Mouse (Mus musculus): ENCODE data around the gene Zscan25. TPM values are rescaled to one million over a fixed set of nuclear protein-coding genes. Genes with fewer than 3 reads are reported as not detected.
A peak's percentile ranks its signal among the peaks of the same experiment; 100 is the strongest.
"Not testable (repeated sequence)": the region's sequence is repeated elsewhere in the genome, so short reads cannot be mapped to it uniquely, and the experiment has no call there.

Zscan25 gene
- total RNA-seq (2021): 1 to 10 TPM; 7.9 to 8.0 TPM
- long read RNA-seq, experiment 1, partial matches to known transcripts: 2 of 13 reads
- long read RNA-seq, experiment 1, other reads (novel, unspliced or antisense): 10 of 13 reads
- long read RNA-seq, experiment 2, partial matches to known transcripts: 0 of 10 reads
- long read RNA-seq, experiment 2, other reads (novel, unspliced or antisense): 9 of 10 reads

DNA sequence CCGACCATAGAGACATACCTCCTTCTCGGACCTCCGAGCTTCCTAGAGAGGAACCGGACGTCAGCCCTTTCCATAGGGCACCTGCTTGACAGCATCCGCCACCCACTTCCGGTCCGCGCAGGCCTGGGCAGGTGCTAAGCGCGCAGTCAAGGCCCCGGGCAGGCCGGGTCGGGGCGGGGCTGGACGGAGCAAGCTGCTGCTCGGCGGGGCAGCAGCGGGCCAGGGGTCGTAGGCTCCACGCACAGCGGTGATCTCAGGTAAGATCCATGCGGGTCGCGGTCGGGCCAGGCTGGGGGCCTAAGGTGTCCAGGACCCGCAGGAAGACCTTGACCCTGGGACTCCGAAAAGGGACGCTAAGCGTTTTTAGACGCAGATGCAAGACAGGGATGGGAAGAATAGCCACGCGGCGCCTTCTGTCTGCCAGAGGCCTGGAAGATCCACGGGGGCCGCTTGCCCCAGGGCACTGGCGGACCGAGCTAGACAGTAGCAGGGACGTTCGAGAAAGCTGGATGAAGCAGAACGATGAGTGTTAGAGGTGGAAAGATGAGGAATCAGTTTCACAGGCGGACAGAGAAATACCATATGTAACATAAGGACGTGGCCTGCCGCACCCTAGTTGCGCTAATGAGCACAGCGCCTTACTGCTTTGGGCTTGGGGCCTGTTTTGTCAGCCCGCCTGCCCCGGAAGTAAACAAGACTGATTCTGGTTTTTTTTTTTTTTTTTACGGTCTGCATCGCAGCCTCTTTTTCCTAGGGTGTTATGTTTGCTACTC is at the start of gene Zscan25:
TSS of gene Zscan25 (plus strand) at position 130 of the 773 bp plus-strand sequence.
- peak; percentile 92 for DNase-seq (ENCODE audit: low spot score)

DNA sequence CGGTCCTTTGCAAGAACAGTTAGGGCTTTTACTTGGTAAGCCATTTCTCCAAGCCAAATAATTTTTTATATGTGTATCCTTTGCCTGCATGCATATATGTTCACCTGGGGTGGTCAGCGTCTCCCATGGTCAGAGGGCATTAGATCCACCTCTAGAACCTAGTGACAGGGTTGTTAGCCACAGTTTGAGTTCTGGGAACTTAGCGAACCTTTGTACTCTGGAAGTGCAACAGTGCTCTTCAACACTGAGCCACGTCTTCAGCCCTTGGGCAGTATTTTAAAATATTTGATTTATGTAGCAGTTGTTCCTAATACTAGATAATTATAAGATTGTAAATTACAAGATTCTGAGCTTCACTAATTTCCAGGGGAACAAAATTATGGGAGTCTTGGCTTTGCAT is 49.7 kb upstream of the Zscan25 start:
- DNase-seq (ENCODE audit: low spot score): no peak

DNA sequence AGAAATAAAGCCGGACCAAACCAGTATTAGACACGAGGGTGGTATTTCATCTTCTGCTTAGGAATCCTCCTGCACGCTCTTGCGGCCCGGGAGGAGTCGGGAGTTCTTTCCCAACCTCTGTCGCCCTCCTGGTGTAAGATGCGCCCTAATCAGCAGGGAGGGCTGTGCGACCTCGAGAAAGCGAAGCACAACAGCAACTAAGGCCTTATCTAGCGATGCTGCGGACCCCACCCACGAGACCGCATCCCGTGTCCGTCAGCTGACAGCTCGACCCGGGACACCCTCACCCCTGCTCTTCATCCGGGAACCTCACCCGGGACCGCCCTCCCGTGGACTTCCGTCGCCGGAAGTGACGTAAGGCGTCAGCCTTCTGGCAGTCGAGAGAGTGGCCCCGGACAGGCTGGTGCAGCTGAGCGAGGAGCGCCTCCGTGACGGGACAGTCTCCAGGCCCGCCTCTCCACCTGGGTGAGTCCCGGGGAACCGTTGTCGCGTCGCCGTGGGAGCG is 48.9 kb upstream of the Zscan25 start, which contains the start of gene Zfp655:
TSS of gene Zfp655 (plus strand) at position 349 of the 505 bp plus-strand sequence.
- DNase-seq (ENCODE audit: low spot score): peak; percentile 98

DNA sequence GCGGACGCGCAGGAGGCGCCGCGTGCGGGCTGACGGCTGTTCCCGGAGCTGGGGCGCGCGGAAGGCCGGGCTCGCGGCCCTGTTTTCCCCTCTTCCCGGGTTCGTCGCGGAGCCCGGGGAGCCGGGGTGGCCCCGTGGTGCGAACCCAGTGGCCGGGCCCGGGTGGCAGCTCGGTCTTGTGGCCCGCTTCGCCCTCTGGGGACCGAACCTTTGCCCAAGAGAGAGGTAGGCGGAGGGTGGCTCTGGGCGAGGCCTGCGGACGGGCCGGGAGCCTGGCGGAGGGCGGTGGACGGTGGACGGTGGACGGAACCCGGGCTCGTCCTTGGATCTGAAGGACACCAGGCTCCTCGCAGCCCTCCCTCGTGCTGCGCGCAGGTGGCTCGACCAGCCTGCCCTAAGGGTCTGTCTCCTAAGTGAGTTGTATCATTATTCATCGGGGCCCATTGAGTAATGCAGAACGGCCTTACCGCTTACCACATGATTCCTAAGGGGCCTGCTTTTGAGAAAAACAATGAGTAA is 48.3 kb upstream of the Zscan25 start:
- DNase-seq (ENCODE audit: low spot score): no peak

DNA sequence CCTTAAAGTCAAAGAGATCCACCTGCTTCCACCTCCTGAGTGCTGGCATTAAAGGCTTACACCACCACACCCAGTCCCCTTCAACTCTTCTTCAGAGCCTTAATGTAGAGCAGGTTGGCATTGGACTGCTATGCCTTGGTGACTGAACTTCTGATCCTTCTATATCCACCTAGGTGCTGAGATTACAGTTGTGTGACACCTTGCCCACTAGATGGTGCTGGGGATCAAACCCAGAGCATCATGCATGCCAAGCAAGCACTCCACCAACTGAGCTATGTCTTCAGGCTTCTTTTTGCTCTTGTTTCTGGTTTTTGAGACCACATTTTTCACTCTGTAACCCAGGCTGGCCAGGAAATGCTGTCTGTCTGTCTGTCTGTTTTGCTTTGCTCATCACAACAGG is 45.7 kb upstream of the Zscan25 start:
- peak; percentile 6 for DNase-seq (ENCODE audit: low spot score)

DNA sequence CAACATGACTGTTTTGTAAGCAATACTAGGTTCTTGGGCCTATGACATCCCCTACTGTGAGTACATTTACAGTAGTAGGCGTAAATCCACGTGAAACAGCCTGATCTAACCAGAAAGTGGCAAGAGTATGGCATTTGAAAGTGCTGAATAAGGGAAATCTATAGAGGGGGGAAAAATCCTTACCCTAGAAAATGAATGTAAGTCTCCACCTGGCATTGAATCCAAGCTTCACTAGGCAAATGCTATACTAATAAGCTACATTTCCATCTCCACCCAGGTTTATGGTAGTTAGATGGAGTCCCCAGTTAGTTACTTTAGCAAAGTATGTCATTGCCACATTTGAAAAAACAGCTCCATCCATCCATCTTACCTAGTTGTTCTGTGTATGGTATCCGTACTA is 30.8 kb upstream of the Zscan25 start:
- DNase-seq (ENCODE audit: low spot score): no peak

DNA sequence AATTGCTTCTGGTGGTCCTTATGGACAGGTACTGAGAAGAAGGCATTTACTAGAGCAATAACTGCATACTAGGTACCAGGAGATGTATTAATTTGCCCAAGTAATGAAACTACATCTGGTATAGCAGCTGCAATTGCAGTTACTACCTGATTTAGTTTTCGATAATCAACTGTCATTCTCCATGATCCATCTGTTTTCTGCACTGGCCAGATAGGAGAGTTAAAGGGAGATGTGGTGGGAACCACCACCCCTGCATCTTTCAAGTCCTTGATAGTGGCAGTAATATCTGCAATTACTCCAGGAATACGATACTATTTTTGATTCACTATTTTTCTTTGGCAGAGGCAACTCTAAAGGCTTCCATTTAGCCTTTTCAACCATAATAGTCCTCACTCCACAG is 6.7 kb upstream of the Zscan25 start:
- DNase-seq (ENCODE audit: low spot score): not testable (repeated sequence)

DNA sequence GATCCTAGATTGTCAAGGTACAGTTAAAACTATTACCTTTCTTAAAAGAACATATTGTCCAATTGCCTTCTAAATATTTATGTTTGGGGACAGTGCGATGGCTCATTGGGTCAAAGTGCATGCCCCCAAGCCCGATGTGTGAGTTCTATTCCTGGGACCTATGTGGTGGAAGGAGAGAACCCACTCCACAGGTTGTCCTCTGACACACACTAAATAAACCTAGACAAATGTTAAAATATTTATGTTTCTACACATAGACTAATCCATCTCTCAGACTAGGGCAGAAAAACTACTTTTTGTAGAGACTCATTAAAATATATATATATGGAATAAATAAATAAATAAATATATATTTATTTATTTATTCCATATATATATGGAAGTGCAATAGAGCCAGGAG is 352 bp upstream of the Zscan25 start:
- DNase-seq (ENCODE audit: low spot score): no peak

DNA sequence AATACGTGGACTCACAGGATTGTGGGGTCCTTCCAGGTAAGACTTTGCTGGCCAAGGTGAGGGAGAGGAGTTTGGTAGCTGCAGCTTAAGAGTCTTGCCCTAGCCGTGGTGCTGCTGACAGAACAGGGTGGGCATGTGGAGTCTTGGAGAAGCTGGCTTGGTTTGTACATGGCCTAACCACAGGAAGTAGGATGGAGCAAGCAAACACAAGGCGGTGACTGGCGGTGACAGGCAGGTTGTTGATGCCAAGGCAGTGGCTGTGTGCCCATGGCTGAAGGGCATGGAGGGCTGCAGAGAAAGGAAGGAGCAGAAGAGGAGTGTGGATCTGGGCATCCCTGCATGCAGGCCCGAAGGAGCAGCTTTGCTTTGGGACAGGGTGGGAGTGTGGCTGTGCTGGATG is 8.1 kb downstream of the Zscan25 start:
- DNase-seq (ENCODE audit: low spot score): no peak

DNA sequence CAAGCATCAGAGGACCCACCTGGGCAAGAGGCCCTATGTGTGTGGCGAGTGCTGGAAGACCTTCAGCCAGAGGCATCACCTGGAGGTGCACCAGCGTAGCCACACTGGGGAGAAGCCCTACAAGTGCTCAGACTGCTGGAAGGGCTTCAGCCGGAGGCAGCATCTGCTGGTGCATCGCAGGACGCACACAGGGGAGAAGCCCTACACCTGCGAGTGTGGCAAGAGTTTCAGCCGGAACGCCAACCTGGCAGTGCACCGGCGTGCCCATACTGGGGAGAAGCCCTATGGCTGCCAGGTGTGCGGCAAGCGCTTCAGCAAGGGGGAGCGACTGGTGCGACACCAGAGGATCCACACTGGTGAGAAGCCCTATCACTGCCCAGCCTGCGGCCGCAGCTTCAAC is 10.4 kb downstream of the Zscan25 start:
- no peak for DNase-seq (ENCODE audit: low spot score)

DNA sequence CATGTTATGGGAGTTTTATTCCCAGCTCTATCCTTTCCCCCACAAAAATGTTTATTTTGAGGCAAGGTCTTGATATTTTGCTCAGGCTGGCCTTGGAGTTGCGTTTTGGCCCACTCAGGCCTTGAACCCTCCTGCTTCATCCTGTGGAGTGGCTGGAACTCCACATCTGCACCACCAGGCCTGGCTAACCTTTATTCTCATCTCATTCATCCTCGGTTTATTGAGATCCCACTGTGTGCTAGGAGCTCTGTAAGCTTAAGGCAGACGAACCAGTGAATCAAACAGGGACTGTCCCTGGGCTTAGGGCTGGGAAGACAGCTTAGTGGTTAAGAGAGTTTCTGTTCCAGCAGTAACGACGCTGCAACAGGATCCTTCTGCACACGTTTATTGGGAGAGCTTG is 12.1 kb downstream of the Zscan25 start:
- DNase-seq (ENCODE audit: low spot score): no peak

DNA sequence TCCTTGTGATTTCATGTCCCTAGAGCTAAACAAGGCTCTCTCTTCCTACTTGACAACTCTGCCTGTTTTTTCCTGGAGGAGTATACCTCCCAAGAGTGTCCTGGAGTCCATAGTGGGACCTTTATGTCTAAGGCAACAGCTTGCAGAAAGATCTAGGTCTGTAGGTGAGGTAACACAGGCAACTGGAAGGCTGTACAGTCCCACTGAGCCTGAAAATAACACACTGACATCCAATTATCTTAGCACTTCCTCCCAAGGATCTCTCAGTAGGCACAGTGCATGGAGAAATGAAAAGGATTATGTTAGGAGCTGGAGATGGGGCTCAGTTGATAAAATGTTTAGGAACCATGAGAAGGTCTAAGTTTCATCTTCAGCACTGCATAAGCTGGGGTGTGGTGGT is 20.2 kb downstream of the Zscan25 start:
- DNase-seq (ENCODE audit: low spot score): no peak

DNA sequence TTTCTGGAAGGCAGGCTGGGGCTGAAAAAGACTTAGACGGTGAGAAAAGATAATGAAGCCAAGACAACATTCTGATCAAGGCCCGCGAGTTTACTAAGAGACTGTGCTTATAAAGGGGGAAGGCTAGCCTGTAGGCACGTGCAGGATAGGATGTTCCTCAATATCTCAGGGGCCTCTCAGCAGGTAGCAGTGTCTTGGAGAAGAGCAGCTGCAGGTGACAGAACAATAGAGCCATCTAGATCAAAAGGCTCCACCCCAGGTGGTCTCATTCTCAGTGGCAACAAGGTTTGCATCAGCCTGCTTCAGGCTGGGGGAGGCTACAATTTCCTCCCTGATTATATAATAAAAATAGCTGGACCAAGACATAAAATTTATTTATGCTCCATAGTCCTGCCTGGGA is 21.5 kb downstream of the Zscan25 start:
- DNase-seq (ENCODE audit: low spot score): not testable (repeated sequence)

DNA sequence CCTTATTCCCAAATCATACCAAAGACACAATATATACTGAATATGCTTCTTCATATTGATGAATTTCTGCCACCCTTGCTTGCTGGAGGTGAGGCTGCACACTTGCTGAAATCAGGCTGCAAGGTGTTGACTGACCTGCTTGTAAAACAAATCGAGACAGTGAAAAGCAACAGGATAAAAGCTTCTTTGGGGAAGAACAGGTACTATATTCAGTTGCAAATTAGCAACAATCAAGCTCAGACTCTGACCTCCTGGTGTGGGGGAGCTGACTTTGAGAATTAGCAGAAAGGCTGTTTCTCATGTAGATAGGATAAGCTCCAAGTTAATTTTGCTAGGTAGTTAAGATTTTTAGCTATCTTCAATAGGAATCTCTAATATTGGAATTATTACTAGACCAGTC is 22.1 kb downstream of the Zscan25 start:
- no peak for DNase-seq (ENCODE audit: low spot score)

DNA sequence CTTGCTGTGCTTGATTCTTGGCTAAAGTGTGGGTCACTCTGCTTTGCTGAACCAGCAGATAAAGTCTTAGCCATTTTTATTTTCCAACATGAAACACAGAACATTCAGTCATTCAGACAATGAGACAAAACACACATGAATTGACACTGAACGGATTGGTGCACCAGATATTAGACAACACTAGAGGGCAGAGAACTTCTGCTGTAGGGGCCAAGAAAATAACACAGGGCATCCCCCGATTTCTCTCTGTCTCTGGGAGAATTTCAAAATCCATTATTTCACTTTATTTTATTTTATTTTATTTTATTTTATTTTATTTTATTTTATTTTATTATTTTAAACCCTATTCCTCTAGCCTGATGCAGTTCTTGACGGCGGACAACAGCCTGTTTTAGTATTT is 26.7 kb downstream of the Zscan25 start:
- not testable (repeated sequence) for DNase-seq (ENCODE audit: low spot score)

DNA sequence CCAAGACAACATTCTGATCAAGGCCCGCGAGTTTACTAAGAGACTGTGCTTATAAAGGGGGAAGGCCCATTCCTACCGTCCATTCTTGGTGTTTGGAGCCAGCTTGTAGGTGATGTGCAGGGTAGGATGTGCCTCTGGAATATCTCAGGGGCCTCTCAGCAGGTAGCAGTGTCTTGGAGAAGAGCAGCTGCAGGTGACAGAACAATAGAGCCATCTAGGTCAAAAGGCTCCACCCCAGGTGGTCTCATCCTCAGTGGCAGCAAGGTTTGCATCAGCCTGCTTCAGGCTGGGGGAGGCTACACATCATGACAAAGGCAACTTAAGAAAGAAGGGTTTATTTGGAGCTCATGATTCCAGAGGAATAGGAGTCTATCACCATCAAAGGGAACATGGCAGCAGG is 27.5 kb downstream of the Zscan25 start:
- not testable (repeated sequence) for DNase-seq (ENCODE audit: low spot score)

DNA sequence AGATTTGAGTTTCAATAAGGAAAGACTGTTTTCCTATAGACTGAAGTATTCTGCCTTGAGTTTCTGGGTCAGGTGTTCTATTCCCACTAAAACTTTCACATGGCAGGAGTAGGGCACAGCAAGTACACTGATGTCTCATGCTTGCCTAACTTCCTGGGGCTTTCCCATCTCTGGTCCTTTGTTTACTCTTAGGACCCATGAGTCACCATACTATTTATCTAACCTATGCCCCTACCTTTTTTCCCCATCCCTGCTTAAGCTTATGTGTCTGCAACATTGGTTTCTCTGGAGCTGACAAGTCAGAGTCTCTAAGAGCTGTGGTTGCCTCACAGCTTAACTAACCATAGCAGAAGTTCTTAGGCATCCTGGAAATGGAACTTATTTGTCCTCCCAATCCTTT is 33.5 kb downstream of the Zscan25 start:
- no peak for DNase-seq (ENCODE audit: low spot score)

DNA sequence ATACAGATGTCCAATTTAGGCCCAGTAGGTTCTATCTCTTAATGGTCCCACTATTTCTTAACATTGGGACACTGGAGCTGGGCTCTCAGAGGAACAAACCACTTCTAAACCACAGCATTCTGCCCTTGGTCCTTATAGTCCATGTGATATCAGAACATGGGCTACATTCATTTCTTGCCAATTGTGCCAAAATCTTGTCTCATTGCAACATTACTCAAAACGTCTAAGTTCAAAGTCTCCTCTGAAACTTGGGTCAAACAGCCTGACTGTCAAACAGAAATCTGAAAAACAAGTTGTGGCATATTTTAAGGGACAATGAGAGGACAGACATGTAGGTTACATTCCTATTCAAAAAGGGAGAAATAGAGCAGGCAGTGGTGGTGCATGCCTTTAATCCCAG is 36.8 kb downstream of the Zscan25 start:
- DNase-seq (ENCODE audit: low spot score): no peak

DNA sequence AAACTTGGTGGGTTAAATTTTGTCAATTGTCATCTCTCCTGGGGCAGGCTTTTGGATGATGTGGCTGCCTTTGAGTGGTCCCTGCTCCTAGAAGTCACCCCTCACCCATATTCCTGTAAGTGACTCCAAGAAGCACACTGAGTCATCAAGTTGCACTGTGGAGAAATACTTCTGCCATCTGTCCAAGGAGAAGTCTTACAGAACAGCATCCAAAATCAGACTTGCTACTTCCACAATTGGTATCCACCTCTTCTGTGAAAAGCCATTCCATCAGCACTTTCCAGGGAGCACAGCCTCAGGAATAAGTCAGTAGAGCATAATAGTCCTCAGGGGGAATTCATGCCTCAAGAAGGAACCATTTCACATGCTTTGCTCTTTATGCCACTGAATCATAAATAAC is 58.5 kb downstream of the Zscan25 start:
- DNase-seq (ENCODE audit: low spot score): not testable (repeated sequence)
